Comparison of ENCODE assay signal across 12 mouse cellular contexts in the genomic region with DNA sequence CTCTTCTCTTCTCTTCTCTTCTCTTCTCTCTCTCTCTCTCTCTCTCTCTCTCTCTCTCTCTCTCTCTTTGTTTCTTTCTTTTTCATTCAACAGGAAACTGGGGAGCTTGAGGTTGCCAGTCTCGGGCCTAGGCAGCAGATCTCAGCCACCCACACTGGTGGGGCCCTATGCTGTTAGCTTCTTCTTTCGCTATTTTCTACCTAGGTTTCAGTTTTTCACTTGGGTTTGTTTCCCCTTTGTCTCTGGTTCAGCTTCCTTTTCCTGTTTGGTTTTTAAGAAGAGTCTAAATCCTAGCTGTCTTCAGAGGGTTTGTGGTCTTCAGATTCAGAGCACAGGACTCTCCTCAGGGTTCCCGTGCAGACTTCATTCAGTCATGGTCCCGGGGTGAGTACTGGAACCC.
A peak's percentile ranks its signal among the peaks of the same experiment; 100 is the strongest.
DNase-seq lines count a peak whose midpoint lies in the region; ATAC-seq and TF ChIP-seq lines count a peak whose summit lies in the region.
"Had no signal": no experiment of that assay in that cellular context is flagged by ENCODE, and none has a peak within 500 bp of the region (broad histone marks: within the 10 kb centered on the region; RNA-seq: fewer than 3 reads in every experiment).

No protein-coding gene starts in this region.

- TF ChIP-seq POLR2A in lung, adult 2 months (IDR thresholded peaks at IDR 0.05; ENCODE audit: borderline replicate concordance, extremely low read depth, low read depth, low read length) = no peak
- TF ChIP-seq POLR2A in bone marrow, adult 2 months (IDR thresholded peaks at IDR 0.05; ENCODE audit: borderline replicate concordance, control insufficient read depth, low read depth, low read length) = no peak

- no peak overlapping the region for H3K27ac ChIP-seq in lung, postnatal 0 days (ENCODE audit: low read length)
- H3K27ac ChIP-seq in bone marrow, adult 2 months (ENCODE audit: control insufficient read depth, insufficient read depth, low read depth, low read length, poor library complexity) = peak overlapping the region; percentile 84
- no peak overlapping the region for H3K27ac ChIP-seq in limb, embryonic 10.5 days
- no peak overlapping the region for H3K27ac ChIP-seq in forebrain, embryonic 11.5 days (ENCODE audit: low read depth, low read length)
- H3K27ac ChIP-seq: heart, adult 2 months had no signal

- H3K4me1 ChIP-seq in lung, adult 2 months (ENCODE audit: control insufficient read depth, insufficient read depth, low read length) = peaks cover 7% of the 10 kb centered on the region
- H3K4me1 ChIP-seq in lung, postnatal 0 days (ENCODE audit: insufficient read depth, low read depth, low read length) = peaks cover 4% of the 10 kb centered on the region; the same call in 1 of the 2 replicates
- H3K4me1 ChIP-seq in bone marrow, adult 2 months (ENCODE audit: control insufficient read depth, insufficient read depth, low read length) = peaks cover 11% of the 10 kb centered on the region
- peaks cover 6% of the 10 kb centered on the region for H3K4me1 ChIP-seq in limb, embryonic 10.5 days
- no peaks in the 10 kb centered on the region for H3K4me1 ChIP-seq in forebrain, embryonic 11.5 days (replicated peaks; ENCODE audit: control insufficient read depth, insufficient read depth, low read length)

- H3K36me3 ChIP-seq in lung, postnatal 0 days (ENCODE audit: insufficient read depth, low read length) = no peaks in the 10 kb centered on the region
- peaks cover 36% of the 10 kb centered on the region for H3K36me3 ChIP-seq in limb, embryonic 10.5 days
- no peaks in the 10 kb centered on the region for H3K36me3 ChIP-seq in forebrain, embryonic 11.5 days (ENCODE audit: control insufficient read depth, insufficient read depth, low read length)
- H3K36me3 ChIP-seq: liver, embryonic 13.5 days had no signal

- H3K27me3 ChIP-seq in lung, postnatal 0 days (replicated peaks; ENCODE audit: insufficient read depth, low read length) = no peaks in the 10 kb centered on the region
- no peaks in the 10 kb centered on the region for H3K27me3 ChIP-seq in limb, embryonic 10.5 days (ENCODE audit: low read depth, poor library complexity, severe bottlenecking)
- no peaks in the 10 kb centered on the region for H3K27me3 ChIP-seq in forebrain, embryonic 11.5 days (ENCODE audit: control insufficient read depth, insufficient read depth, low read length)
- H3K27me3 ChIP-seq: liver, embryonic 13.5 days had no signal

- 69% methylated on average over 4 of the region's 4 CpGs for WGBS in lung, adult 2 months
- 84% methylated on average over 4 of the region's 4 CpGs for WGBS in lung, postnatal 0 days
- WGBS in bone marrow, adult 2 months = 11% methylated on average over 4 of the region's 4 CpGs
- 94% methylated on average over 4 of the region's 4 CpGs for WGBS in limb, embryonic 10.5 days
- WGBS in forebrain, embryonic 11.5 days = 94% methylated on average over 4 of the region's 4 CpGs

- peak overlapping the region; percentile 36 for H3K4me3 ChIP-seq in lung, adult 2 months (replicated peaks; ENCODE audit: extremely low read depth, low read depth, low read length)
- no peak overlapping the region for H3K4me3 ChIP-seq in lung, postnatal 0 days (ENCODE audit: low read depth, low read length)
- H3K4me3 ChIP-seq in bone marrow, adult 2 months (replicated peaks; ENCODE audit: control insufficient read depth, low read depth, low read length) = peak overlapping the region; percentile 65
- no peak overlapping the region for H3K4me3 ChIP-seq in limb, embryonic 10.5 days
- H3K4me3 ChIP-seq in forebrain, embryonic 11.5 days (ENCODE audit: low read depth, low read length) = no peak overlapping the region
- H3K4me3 ChIP-seq: heart, adult 2 months had no signal

- H3K9ac ChIP-seq in lung, postnatal 0 days (replicated peaks; ENCODE audit: low read depth) = no peak overlapping the region
- H3K9ac ChIP-seq in forebrain, embryonic 11.5 days (ENCODE audit: low read length) = no peak overlapping the region
- H3K9ac ChIP-seq: liver, embryonic 13.5 days had no signal

- TF ChIP-seq EP300 in lung, postnatal 0 days (IDR thresholded peaks at IDR 0.05) = no peak

- no peaks in the 10 kb centered on the region for H3K9me3 ChIP-seq in lung, postnatal 0 days (ENCODE audit: low read length)
- no peaks in the 10 kb centered on the region for H3K9me3 ChIP-seq in limb, embryonic 10.5 days (replicated peaks)
- no peaks in the 10 kb centered on the region for H3K9me3 ChIP-seq in forebrain, embryonic 11.5 days (ENCODE audit: control insufficient read depth, low read length)
- H3K9me3 ChIP-seq: liver, embryonic 13.5 days had no signal

- ATAC-seq in lung, postnatal 0 days = no peak
- ATAC-seq in megakaryocyte, adult 5-6 weeks (ENCODE audit: poor library complexity, severe bottlenecking) = peak; percentile 49
- ATAC-seq in forebrain, embryonic 11.5 days (replicated peaks; ENCODE audit: low FRiP score) = no peak

- no peak overlapping the region for H3K4me2 ChIP-seq in lung, postnatal 0 days (replicated peaks; ENCODE audit: low read depth, low read length)
- H3K4me2 ChIP-seq in forebrain, embryonic 11.5 days (ENCODE audit: low read depth, low read length, severe bottlenecking) = no peak overlapping the region
- H3K4me2 ChIP-seq: liver, embryonic 13.5 days had no signal

- no peak for DNase-seq in lung, adult 2 months
- DNase-seq in lung, postnatal 0 days (ENCODE audit: low spot score) = no peak
- DNase-seq in thymus, postnatal 14 days = peak; percentile 72
- no peak for DNase-seq in retina, postnatal 1 day
- DNase-seq in limb, embryonic 10.5 days (ENCODE audit: low spot score) = no peak
- DNase-seq in forebrain, embryonic 11.5 days (ENCODE audit: low spot score) = no peak
- DNase-seq: heart, adult 2 months; heart, postnatal 36 days; kidney, adult 8-10 months; liver, embryonic 13.5 days had no signal

- TF ChIP-seq CTCF in lung, adult 2 months (IDR thresholded peaks at IDR 0.05; ENCODE audit: insufficient read depth, low read length) = no peak
- TF ChIP-seq CTCF in lung, postnatal 0 days (IDR thresholded peaks at IDR 0.05) = no peak
- TF ChIP-seq CTCF in bone marrow, adult 2 months (IDR thresholded peaks at IDR 0.05; ENCODE audit: control insufficient read depth, insufficient read depth, low read length) = no peak

Comparison
In these comparisons a context has a peak if more than half of its experiments do, and no peak if none do; other contexts are left out.
1. H3K4me3 ChIP-seq: peak in lung, adult 2 months (single experiment) and bone marrow, adult 2 months (single experiment); none in lung, postnatal 0 days (single experiment), limb, embryonic 10.5 days (single experiment) and forebrain, embryonic 11.5 days (single experiment).